Mouse (Mus musculus) B cell, adult 62 days (primary cell): Measurements from ENCODE around the gene Olfr920. TPM values are rescaled to one million over a fixed set of nuclear protein-coding genes. Genes with fewer than 3 reads are reported as not detected.

Experiments
- total RNA-seq: library from RNA; stranded (reverse); gene quantifications from 4 replicates; pipeline ENCODE4 v1.2.4, GENCODE M21; 2023

Gene Olfr920
- 0.09 to 0.13 TPM (median 0.09 TPM) in 3 of 4 replicates, not detected in the other for total RNA-seq

DNA sequence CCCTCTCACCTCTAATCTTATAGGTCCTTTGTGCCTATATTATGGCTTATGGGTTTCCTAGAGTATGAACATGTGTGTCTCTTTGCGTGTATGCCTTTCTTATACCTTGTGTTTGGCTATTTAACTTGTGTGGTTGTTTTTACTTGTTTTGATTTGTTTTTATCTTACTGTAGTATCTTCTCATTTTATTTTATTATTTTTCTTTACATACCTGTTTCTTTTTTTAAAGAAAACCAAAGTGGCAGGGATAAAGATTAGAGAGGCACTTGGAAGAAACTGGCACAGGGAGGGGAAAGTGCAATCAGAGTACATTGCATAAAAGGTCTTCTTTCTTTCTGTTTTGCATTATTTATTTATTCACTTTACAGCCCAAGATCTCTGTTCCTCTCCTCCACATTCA, at the start of gene Olfr920:
Gene Olfr920 (plus strand): TSS at position 301 of the 400 bp plus-strand sequence.

DNA sequence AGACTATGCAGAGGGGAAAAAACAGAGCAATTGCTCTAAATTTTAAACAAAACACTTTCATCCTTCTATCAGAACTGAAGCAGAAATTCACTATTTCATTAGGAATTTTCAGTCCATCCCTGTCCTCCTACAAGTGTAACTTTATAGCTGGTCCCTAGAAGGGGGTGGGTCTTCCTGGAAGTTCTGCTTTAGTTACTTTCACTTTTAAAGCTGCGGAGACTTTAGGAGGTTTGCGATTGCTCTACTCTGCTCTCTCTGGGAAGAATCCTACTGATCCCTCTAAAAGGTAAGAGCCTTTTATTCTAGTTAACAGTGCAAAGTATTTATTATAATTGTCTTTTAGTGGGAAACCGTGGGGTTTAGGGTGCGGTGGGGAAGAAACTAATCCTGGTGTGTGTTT, 34.0 kb upstream of the Olfr920 start, which contains the start of gene Vwa5a:
Gene Vwa5a (plus strand): TSS at position 167 of the 400 bp plus-strand sequence.

GRCm38 (mm10) chr9:38772768-38773167, 20.7 kb downstream of the Olfr920 start, which contains the start of gene Olfr921:
Gene Olfr921, plus strand, starts transcription at chr9:38773068.

Other genes starting within 250 kb of the Olfr920 start
- gene Olfr911-ps1, start 230.7 kb upstream of the Olfr920 start, total RNA-seq, result not detected in 4 replicates
- not detected in 4 replicates for gene Olfr910, start 214.4 kb upstream of the Olfr920 start, total RNA-seq
- gene Olfr912, start 172.1 kb upstream of the Olfr920 start, total RNA-seq, result not detected in 4 replicates
- gene Olfr913, start 159.5 kb upstream of the Olfr920 start, total RNA-seq, result not detected in 4 replicates
- gene Olfr914, start 147.2 kb upstream of the Olfr920 start, total RNA-seq, result not detected in 4 replicates
- gene Olfr916, start 92.4 kb upstream of the Olfr920 start, total RNA-seq, result not detected in 4 replicates
- not detected in 4 replicates for gene Olfr917, start 86.5 kb upstream of the Olfr920 start, total RNA-seq
- not detected in 4 replicates for gene Olfr918, start 77.7 kb upstream of the Olfr920 start, total RNA-seq
- not detected in 4 replicates for gene Olfr919, start 48.6 kb upstream of the Olfr920 start, total RNA-seq
- gene Vwa5a, start 34.0 kb upstream of the Olfr920 start, total RNA-seq, result 7.6 to 11.5 TPM (median 10.3 TPM) in 4 replicates
- gene Olfr921, start 20.8 kb downstream of the Olfr920 start, total RNA-seq, result not detected in 4 replicates
- not detected in 4 replicates for gene Olfr922, start 62.3 kb downstream of the Olfr920 start, total RNA-seq
- gene Olfr923, start 74.2 kb downstream of the Olfr920 start, total RNA-seq, result not detected in 4 replicates
- not detected in 4 replicates for gene Olfr924, start 92.2 kb downstream of the Olfr920 start, total RNA-seq
- gene Olfr26, start 102.8 kb downstream of the Olfr920 start, total RNA-seq, result not detected in 4 replicates
- gene Olfr926, start 124.8 kb downstream of the Olfr920 start, total RNA-seq, result not detected in 4 replicates
- gene Olfr930, start 177.5 kb downstream of the Olfr920 start, total RNA-seq, result not detected in 4 replicates
- gene Olfr933, start 220.0 kb downstream of the Olfr920 start, total RNA-seq, result not detected in 4 replicates
- not detected in 4 replicates for gene Olfr934, start 236.0 kb downstream of the Olfr920 start, total RNA-seq
- gene Olfr935, start 247.4 kb downstream of the Olfr920 start, total RNA-seq, result not detected in 4 replicates